Mouse (Mus musculus): ENCODE results near the gene Usp20. TPM values are rescaled to one million over a fixed set of nuclear protein-coding genes. Genes with fewer than 3 reads are reported as not detected.

The Usp20 gene
- total and polyA plus RNA-seq, 2 experiments from 2014 or later: 30.4 to 43.0 TPM

DNA sequence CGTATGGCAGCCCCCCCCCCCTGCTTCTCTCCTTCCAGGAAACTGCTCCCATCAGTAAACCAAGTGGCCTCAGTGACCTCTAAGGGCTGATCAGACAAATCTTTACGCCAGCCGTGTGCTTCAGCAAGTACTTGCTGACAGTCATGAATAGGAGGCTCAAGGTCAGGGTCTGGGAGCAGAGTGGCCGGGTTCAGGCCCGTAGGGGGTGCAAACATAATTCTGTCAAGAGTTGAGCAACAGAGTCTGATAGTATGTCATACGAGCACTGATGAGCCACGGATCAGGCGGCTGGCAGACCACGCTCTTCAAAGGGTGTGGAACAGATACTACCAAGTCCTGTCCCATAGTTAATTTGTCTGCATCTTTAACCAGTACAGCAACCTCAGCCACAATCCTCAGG, 8.1 kb downstream of the Usp20 start:
- 88% methylated on average over 9 of the region's 9 CpGs for WGBS
- H3K4me3 ChIP-seq (ENCODE audit: low read length): no peak overlapping the region
- H3K27me3 ChIP-seq (ENCODE audit: insufficient read depth, low read length): no peaks in the 10 kb centered on the region
- no peaks in the 10 kb centered on the region for H3K36me3 ChIP-seq (ENCODE audit: insufficient read depth, low read length)
- no peak for TF ChIP-seq CTCF (IDR thresholded peaks at IDR 0.05; ENCODE audit: low read depth)
- H3K4me2 ChIP-seq (ENCODE audit: low read depth, low read length): no peak overlapping the region
- H3K9me3 ChIP-seq (ENCODE audit: low read length): no peaks in the 10 kb centered on the region
- H3K27ac ChIP-seq: no peak overlapping the region
- no peaks in the 10 kb centered on the region for H3K4me1 ChIP-seq (ENCODE audit: insufficient read depth, low read length)
- no peak overlapping the region for H3K9ac ChIP-seq (replicated peaks; ENCODE audit: low read length)
- no peak for DNase-seq (ENCODE audit: low spot score)
- ATAC-seq: no peak

- DNase-seq (ENCODE audit: low spot score) (no peak), ATAC-seq (no peak)
- Histone ChIP-seq H3K4me2 (ENCODE audit: low read depth, low read length) (no peak overlapping the region), H3K4me1 (ENCODE audit: insufficient read depth, low read length) (no peaks in the 10 kb centered on the region), H3K27ac (no peak overlapping the region), H3K9me3 (ENCODE audit: low read length) (no peaks in the 10 kb centered on the region), H3K36me3 (ENCODE audit: insufficient read depth, low read length) (peaks cover 2% of the 10 kb centered on the region; the same call in 1 of the 2 replicates), H3K27me3 (ENCODE audit: insufficient read depth, low read length) (no peaks in the 10 kb centered on the region), H3K9ac (replicated peaks; ENCODE audit: low read length) (no peak overlapping the region), H3K4me3 (ENCODE audit: low read length) (no peak overlapping the region)
- WGBS: 90% methylated on average over 4 of the region's 4 CpGs
- no peak for TF ChIP-seq CTCF (IDR thresholded peaks at IDR 0.05; ENCODE audit: low read depth)
Observed at GRCm38 (mm10) chr2:30994853-30995252, 12.8 kb downstream of the Usp20 start.

GRCm38 (mm10) chr2:30995432-30995996, 13.4 kb downstream of the Usp20 start:
- Histone ChIP-seq H3K9ac (replicated peaks; ENCODE audit: low read length) (0 out of 2 replicates have a peak overlapping the region, but pooled peaks have one; percentile 21), H3K27me3 (ENCODE audit: insufficient read depth, low read length) (no peaks in the 10 kb centered on the region), H3K9me3 (ENCODE audit: low read length) (no peaks in the 10 kb centered on the region), H3K36me3 (ENCODE audit: insufficient read depth, low read length) (peaks cover 6% of the 10 kb centered on the region; the same call in 1 of the 2 replicates), H3K27ac (no peak overlapping the region), H3K4me1 (ENCODE audit: insufficient read depth, low read length) (no peaks in the 10 kb centered on the region), H3K4me3 (ENCODE audit: low read length) (no peak overlapping the region), H3K4me2 (ENCODE audit: low read depth, low read length) (no peak overlapping the region)
- TF ChIP-seq CTCF (IDR thresholded peaks at IDR 0.05; ENCODE audit: low read depth): no peak
- ATAC-seq (no peak), DNase-seq (ENCODE audit: low spot score) (no peak)
- 62% methylated on average over 11 of the region's 11 CpGs for WGBS

- H3K27me3 ChIP-seq (ENCODE audit: insufficient read depth, low read length): no peaks in the 10 kb centered on the region
- WGBS: 62% methylated on average over 8 of the region's 8 CpGs
- peaks cover 22% of the 10 kb centered on the region; the same call in 1 of the 2 replicates for H3K36me3 ChIP-seq (ENCODE audit: insufficient read depth, low read length)
- H3K4me1 ChIP-seq (ENCODE audit: insufficient read depth, low read length): no peaks in the 10 kb centered on the region
- ATAC-seq (no peak), DNase-seq (ENCODE audit: low spot score) (peak; percentile 18)
- H3K4me2 ChIP-seq (ENCODE audit: low read depth, low read length): no peak overlapping the region
- H3K9me3 ChIP-seq (ENCODE audit: low read length): no peaks in the 10 kb centered on the region
- no peak for TF ChIP-seq CTCF (IDR thresholded peaks at IDR 0.05; ENCODE audit: low read depth)
- H3K4me3 ChIP-seq (ENCODE audit: low read length): no peak overlapping the region
- no peak overlapping the region for H3K9ac ChIP-seq (replicated peaks; ENCODE audit: low read length)
- H3K27ac ChIP-seq: no peak overlapping the region
Observed at GRCm38 (mm10) chr2:30998443-30999260, 16.6 kb downstream of the Usp20 start.

DNA sequence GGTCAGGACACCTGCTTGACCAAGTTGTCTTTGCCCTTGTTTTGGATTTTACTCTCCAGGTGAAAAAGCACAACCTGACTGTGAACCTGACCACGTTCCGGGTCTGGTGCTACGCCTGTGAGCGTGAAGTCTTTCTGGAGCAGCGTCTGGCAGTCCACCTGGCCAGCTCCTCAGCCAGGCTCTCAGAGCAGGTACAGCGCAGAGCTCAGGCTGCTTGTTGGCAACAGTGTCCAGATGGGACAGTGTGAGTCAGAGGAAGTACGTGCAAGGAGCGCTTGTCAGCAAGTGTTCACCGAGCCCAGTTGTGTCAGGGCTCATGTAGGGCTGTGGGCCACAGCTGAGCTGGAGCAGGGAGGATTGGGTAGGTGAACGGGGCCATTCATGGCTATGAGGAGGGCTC, 20.8 kb downstream of the Usp20 start:
- WGBS: 96% methylated on average over 10 of the region's 10 CpGs
- H3K4me2 ChIP-seq (ENCODE audit: low read depth, low read length): no peak overlapping the region
- ATAC-seq (no peak), DNase-seq (ENCODE audit: low spot score) (no peak)
- no peak overlapping the region for H3K27ac ChIP-seq
- TF ChIP-seq CTCF (IDR thresholded peaks at IDR 0.05; ENCODE audit: low read depth): no peak
- H3K27me3 ChIP-seq (ENCODE audit: insufficient read depth, low read length): no peaks in the 10 kb centered on the region
- H3K4me1 ChIP-seq (ENCODE audit: insufficient read depth, low read length): no peaks in the 10 kb centered on the region
- peaks cover 55% of the 10 kb centered on the region for H3K36me3 ChIP-seq (ENCODE audit: insufficient read depth, low read length)
- H3K9me3 ChIP-seq (ENCODE audit: low read length): no peaks in the 10 kb centered on the region
- no peak overlapping the region for H3K9ac ChIP-seq (replicated peaks; ENCODE audit: low read length)
- H3K4me3 ChIP-seq (ENCODE audit: low read length): no peak overlapping the region

GRCm38 (mm10) chr2:31005453-31005852, 23.4 kb downstream of the Usp20 start:
- Histone ChIP-seq H3K9ac (replicated peaks; ENCODE audit: low read length) (no peak overlapping the region), H3K27me3 (ENCODE audit: insufficient read depth, low read length) (no peaks in the 10 kb centered on the region), H3K4me2 (ENCODE audit: low read depth, low read length) (no peak overlapping the region), H3K36me3 (ENCODE audit: insufficient read depth, low read length) (peaks cover 60% of the 10 kb centered on the region), H3K4me3 (ENCODE audit: low read length) (no peak overlapping the region), H3K4me1 (ENCODE audit: insufficient read depth, low read length) (no peaks in the 10 kb centered on the region), H3K9me3 (ENCODE audit: low read length) (no peaks in the 10 kb centered on the region), H3K27ac (no peak overlapping the region)
- no peak for TF ChIP-seq CTCF (IDR thresholded peaks at IDR 0.05; ENCODE audit: low read depth)
- no peak for DNase-seq (ENCODE audit: low spot score)
- 87% methylated on average over 2 of the region's 2 CpGs for WGBS
- ATAC-seq: no peak

- no peaks in the 10 kb centered on the region for H3K9me3 ChIP-seq (ENCODE audit: low read length)
- no peak overlapping the region for H3K9ac ChIP-seq (replicated peaks; ENCODE audit: low read length)
- H3K36me3 ChIP-seq (ENCODE audit: insufficient read depth, low read length): peaks cover 64% of the 10 kb centered on the region
- H3K4me2 ChIP-seq (ENCODE audit: low read depth, low read length): no peak overlapping the region
- DNase-seq (ENCODE audit: low spot score) (no peak), ATAC-seq (no peak)
- TF ChIP-seq CTCF (IDR thresholded peaks at IDR 0.05; ENCODE audit: low read depth): no peak
- H3K4me1 ChIP-seq (ENCODE audit: insufficient read depth, low read length): no peaks in the 10 kb centered on the region
- WGBS: 82% methylated on average over 5 of the region's 5 CpGs
- no peak overlapping the region for H3K27ac ChIP-seq
- H3K27me3 ChIP-seq (ENCODE audit: insufficient read depth, low read length): no peaks in the 10 kb centered on the region
- no peak overlapping the region for H3K4me3 ChIP-seq (ENCODE audit: low read length)
Observed at GRCm38 (mm10) chr2:31006434-31006833, 24.4 kb downstream of the Usp20 start.
